Mouse (Mus musculus): ENCODE results near the gene Rgma. TPM values are rescaled to one million over a fixed set of nuclear protein-coding genes. Genes with fewer than 3 reads are reported as not detected.

Gene Rgma
- polyA plus RNA-seq, 1 experiment from 2014 or later = 62.9 TPM

- H3K27ac ChIP-seq (replicated peaks) = peak overlapping the region; percentile 87
- H3K4me1 ChIP-seq = peaks cover 77% of the 10 kb centered on the region
- no peaks in the 10 kb centered on the region for H3K9me3 ChIP-seq
- peak overlapping the region; percentile 97 for H3K9ac ChIP-seq (replicated peaks)
- WGBS = under 1% methylated on average over 39 of the region's 39 CpGs
- H3K4me3 ChIP-seq = peak overlapping the region; percentile 62
- ATAC-seq (ENCODE audit: low FRiP score, low read depth) = no peak
- H3K4me2 ChIP-seq (replicated peaks) = peak overlapping the region; percentile 86
- H3K36me3 ChIP-seq = peaks cover 22% of the 10 kb centered on the region
- no peaks in the 10 kb centered on the region; the same call in 1 of the 2 replicates for H3K27me3 ChIP-seq
Measured at GRCm38 (mm10) chr7:73391518-73392321, 16.4 kb downstream of the Rgma start.

DNA sequence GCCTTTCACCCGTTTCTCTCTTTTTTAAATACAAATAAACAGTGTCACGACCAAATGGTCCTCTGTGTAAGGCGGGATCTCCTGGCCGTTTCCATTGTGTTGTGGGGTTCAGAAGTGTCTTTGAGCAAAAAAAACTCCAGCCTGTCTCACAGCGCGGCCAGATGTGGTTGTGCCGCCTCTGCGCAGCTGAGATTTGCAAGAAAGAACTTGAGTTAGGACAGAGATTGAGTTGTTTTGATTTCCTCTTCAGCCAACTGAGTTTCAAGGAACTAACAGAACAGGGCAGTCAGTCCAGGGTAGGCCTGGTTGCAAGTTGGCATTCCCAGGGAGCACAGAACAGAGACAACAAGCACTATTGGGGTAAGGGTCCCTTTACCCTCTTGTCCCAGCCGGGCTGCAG is 17.1 kb downstream of the Rgma start:
- Histone ChIP-seq H3K4me3 (peak overlapping the region; percentile 62), H3K27me3 (no peaks in the 10 kb centered on the region; the same call in 1 of the 2 replicates), H3K9me3 (no peaks in the 10 kb centered on the region), H3K36me3 (peaks cover 23% of the 10 kb centered on the region), H3K9ac (replicated peaks) (peak overlapping the region; percentile 97), H3K27ac (replicated peaks) (peak overlapping the region; percentile 87), H3K4me2 (replicated peaks) (peak overlapping the region; percentile 86), H3K4me1 (peaks cover 77% of the 10 kb centered on the region)
- ATAC-seq (ENCODE audit: low FRiP score, low read depth) = no peak
- WGBS = under 1% methylated on average over 9 of the region's 9 CpGs

GRCm38 (mm10) chr7:73393307-73394012 is 18.2 kb downstream of the Rgma start:
- no peak for ATAC-seq (ENCODE audit: low FRiP score, low read depth)
- no peaks in the 10 kb centered on the region; the same call in 1 of the 2 replicates for H3K27me3 ChIP-seq
- 35% methylated on average over 9 of the region's 9 CpGs for WGBS
- peak overlapping the region; percentile 97 for H3K9ac ChIP-seq (replicated peaks)
- peak overlapping the region; percentile 62 for H3K4me3 ChIP-seq
- H3K9me3 ChIP-seq = no peaks in the 10 kb centered on the region
- H3K36me3 ChIP-seq = peaks cover 19% of the 10 kb centered on the region
- H3K27ac ChIP-seq (replicated peaks) = peak overlapping the region; percentile 87
- peaks cover 87% of the 10 kb centered on the region for H3K4me1 ChIP-seq
- peak overlapping the region; percentile 86 for H3K4me2 ChIP-seq (replicated peaks)

DNA sequence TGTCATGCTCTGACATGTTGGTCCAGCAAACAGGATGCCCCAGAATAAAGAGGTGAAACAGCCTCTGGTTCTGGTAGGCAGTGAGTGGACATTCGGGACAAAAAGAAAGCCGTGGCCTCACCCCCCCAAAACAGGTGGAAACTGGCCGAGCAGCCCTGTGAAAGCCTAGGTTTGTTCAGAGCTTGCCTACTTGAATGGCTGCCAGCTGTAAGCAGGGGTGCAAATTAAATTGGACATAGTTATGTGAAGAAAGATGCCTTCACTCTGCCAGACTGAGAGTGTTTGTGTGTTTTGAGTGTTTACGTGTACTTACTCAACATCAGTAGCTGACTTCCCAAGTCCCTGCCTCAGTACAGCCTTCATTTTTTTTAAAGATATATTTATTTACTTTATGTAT is 18.7 kb downstream of the Rgma start:
- peak overlapping the region; percentile 62 for H3K4me3 ChIP-seq
- peaks cover 88% of the 10 kb centered on the region for H3K4me1 ChIP-seq
- no peaks in the 10 kb centered on the region; the same call in 1 of the 2 replicates for H3K27me3 ChIP-seq
- H3K9me3 ChIP-seq = no peaks in the 10 kb centered on the region
- H3K9ac ChIP-seq (replicated peaks) = peak overlapping the region; percentile 97
- no peak for ATAC-seq (ENCODE audit: low FRiP score, low read depth)
- peak overlapping the region; percentile 86 for H3K4me2 ChIP-seq (replicated peaks)
- 46% methylated on average over 4 of the region's 4 CpGs for WGBS
- H3K27ac ChIP-seq (replicated peaks) = peak overlapping the region; percentile 87
- peaks cover 14% of the 10 kb centered on the region for H3K36me3 ChIP-seq

- Histone ChIP-seq H3K9me3 (no peaks in the 10 kb centered on the region), H3K36me3 (peaks cover 19% of the 10 kb centered on the region), H3K4me3 (peak overlapping the region; percentile 30), H3K4me2 (replicated peaks) (peak overlapping the region; percentile 86), H3K27ac (replicated peaks) (peak overlapping the region; percentile 91), H3K27me3 (no peaks in the 10 kb centered on the region), H3K4me1 (peaks cover 93% of the 10 kb centered on the region), H3K9ac (replicated peaks) (peak overlapping the region; percentile 55)
- ATAC-seq (ENCODE audit: low FRiP score, low read depth) = peak; percentile 39; the same call in 1 of the 2 replicates
- WGBS = 4% methylated on average over 11 of the region's 11 CpGs
Measured at GRCm38 (mm10) chr7:73398319-73398718, 23.0 kb downstream of the Rgma start.

DNA sequence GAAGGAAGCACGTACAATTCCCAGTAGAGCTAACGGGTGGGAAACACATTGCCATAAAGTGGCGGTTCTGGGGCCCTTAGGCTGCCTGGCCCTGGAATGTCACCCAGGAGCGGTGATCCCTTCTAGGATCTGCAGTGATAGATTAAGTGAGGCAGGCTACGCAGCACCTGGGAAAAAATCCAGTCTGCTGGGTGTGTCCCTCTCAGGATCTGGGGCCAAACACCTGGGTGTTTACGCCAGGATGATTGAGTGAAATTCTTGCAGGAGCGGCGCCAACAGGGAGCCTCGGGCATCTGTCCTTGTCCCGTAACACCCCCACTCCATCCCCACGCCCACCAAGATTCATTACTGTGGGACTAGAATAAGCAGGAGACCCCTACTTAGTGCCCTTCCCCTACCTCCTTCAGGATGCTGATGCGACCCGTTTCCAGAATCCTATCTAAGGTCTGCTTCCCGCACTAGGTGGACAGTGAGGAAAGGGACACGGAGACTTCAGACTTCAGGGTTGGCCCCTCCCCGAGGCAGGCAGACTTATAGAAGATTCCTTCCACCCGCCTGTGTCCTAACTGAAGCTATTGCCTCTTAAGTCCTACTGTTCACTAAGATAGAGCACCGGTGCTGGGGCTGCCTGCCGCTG is 23.6 kb downstream of the Rgma start:
- Histone ChIP-seq H3K9me3 (no peaks in the 10 kb centered on the region), H3K36me3 (peaks cover 20% of the 10 kb centered on the region), H3K4me2 (replicated peaks) (peak overlapping the region; percentile 86), H3K9ac (replicated peaks) (peak overlapping the region; percentile 55), H3K4me3 (peak overlapping the region; percentile 30), H3K27ac (replicated peaks) (peak overlapping the region; percentile 91), H3K4me1 (peaks cover 92% of the 10 kb centered on the region), H3K27me3 (no peaks in the 10 kb centered on the region)
- no peak for ATAC-seq (ENCODE audit: low FRiP score, low read depth)
- 4% methylated on average over 19 of the region's 19 CpGs for WGBS

DNA sequence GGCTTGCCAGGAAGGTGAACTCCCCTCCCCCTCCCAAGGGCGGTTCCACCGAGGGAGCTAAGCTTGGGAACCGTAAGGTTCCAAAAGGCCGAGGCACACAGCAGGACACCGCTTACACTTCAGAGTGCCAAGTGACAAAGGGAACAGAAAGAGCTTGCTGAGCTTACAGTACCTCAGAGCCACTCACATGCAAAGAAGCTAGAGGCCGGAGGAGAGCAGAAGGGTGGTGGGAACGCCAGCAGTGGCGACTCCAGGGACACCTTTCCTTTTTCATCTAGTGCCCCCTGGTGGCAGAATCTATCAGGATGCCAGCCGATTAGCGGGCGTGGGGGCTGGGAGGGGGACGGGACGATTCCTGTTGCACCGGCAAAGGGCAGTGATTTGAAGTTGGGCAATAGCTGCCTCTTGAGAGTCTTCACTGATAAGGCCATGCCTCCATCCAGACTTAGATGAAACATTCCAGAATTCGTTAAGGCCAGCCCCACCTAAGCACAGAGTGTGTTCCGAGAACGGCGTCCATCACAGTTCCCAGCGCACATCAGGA is 24.3 kb downstream of the Rgma start:
- Histone ChIP-seq H3K4me2 (replicated peaks) (peak overlapping the region; percentile 86), H3K4me1 (peaks cover 87% of the 10 kb centered on the region), H3K27me3 (no peaks in the 10 kb centered on the region), H3K9me3 (no peaks in the 10 kb centered on the region), H3K36me3 (peaks cover 23% of the 10 kb centered on the region), H3K27ac (replicated peaks) (peak overlapping the region; percentile 91), H3K9ac (replicated peaks) (peak overlapping the region; percentile 55), H3K4me3 (peak overlapping the region; percentile 30)
- 2% methylated on average over 19 of the region's 19 CpGs for WGBS
- ATAC-seq (ENCODE audit: low FRiP score, low read depth) = peak; percentile 72

GRCm38 (mm10) chr7:73400051-73400916 is 25.0 kb downstream of the Rgma start:
- peak overlapping the region; percentile 30 for H3K4me3 ChIP-seq
- H3K4me1 ChIP-seq = peaks cover 80% of the 10 kb centered on the region
- H3K9me3 ChIP-seq = no peaks in the 10 kb centered on the region
- ATAC-seq (ENCODE audit: low FRiP score, low read depth) = peak; percentile 83
- 7% methylated on average over 20 of the region's 20 CpGs for WGBS
- peak overlapping the region; percentile 91 for H3K27ac ChIP-seq (replicated peaks)
- no peaks in the 10 kb centered on the region for H3K27me3 ChIP-seq
- H3K36me3 ChIP-seq = peaks cover 25% of the 10 kb centered on the region
- peak overlapping the region; percentile 55 for H3K9ac ChIP-seq (replicated peaks)
- H3K4me2 ChIP-seq (replicated peaks) = peak overlapping the region; percentile 86

DNA sequence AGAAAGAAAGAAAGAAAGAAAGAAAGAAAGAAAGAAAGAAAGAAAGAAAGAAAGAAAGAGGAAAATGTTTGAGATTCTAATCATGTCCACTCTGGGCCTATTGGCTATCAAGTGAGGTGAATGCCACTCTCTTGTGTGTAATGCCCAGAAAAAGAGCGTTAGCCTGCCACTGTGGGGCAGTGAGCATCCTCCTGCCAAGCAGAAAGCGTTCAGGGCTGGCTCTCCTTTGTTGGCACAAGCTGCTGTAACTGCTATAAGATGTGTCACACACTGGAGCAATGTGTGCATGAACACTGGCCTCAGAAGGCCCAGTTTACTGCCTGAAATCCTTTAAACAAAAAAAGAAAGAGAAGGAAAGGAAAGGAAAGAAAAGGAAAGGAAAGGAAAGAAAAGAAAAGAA is 26.8 kb downstream of the Rgma start:
- H3K9ac ChIP-seq (replicated peaks) = no peak overlapping the region
- H3K4me2 ChIP-seq (replicated peaks) = no peak overlapping the region
- H3K27me3 ChIP-seq = no peaks in the 10 kb centered on the region
- no peak overlapping the region for H3K27ac ChIP-seq (replicated peaks)
- H3K4me1 ChIP-seq = peaks cover 62% of the 10 kb centered on the region
- H3K9me3 ChIP-seq = no peaks in the 10 kb centered on the region
- no peak for ATAC-seq (ENCODE audit: low FRiP score, low read depth)
- 37% methylated on average over 2 of the region's 2 CpGs for WGBS
- peaks cover 43% of the 10 kb centered on the region for H3K36me3 ChIP-seq
- H3K4me3 ChIP-seq = no peak overlapping the region

DNA sequence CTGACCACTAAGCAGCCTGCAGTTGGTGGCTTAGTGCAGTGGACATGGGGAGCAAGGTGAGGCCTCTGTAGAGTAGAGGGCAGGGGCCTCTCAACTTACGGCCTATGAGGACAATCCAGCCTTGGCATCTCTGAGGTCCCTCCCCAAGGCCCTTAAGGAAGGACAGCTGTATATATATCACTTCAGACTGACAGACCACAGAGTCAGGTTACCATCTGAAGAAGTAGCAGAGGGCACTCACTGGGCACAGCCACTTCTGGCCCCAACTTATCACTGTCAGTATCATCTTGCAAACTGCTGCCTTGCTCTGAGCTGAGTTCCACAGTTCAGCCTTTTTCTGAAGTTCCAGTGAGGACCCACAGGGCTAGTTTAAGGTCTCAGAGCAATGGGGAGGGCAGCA is 27.4 kb downstream of the Rgma start:
- Histone ChIP-seq H3K27me3 (no peaks in the 10 kb centered on the region), H3K4me1 (peaks cover 56% of the 10 kb centered on the region), H3K9me3 (no peaks in the 10 kb centered on the region), H3K9ac (replicated peaks) (no peak overlapping the region), H3K27ac (replicated peaks) (peak overlapping the region; percentile 66), H3K4me3 (no peak overlapping the region), H3K36me3 (peaks cover 44% of the 10 kb centered on the region), H3K4me2 (replicated peaks) (no peak overlapping the region)
- 59% methylated on average over 1 of the region's 1 CpGs for WGBS
- ATAC-seq (ENCODE audit: low FRiP score, low read depth) = no peak

GRCm38 (mm10) chr7:73403538-73403937 is 28.2 kb downstream of the Rgma start:
- peaks cover 47% of the 10 kb centered on the region for H3K4me1 ChIP-seq
- no peaks in the 10 kb centered on the region for H3K27me3 ChIP-seq
- 0 out of 2 replicates have a peak overlapping the region, but pooled peaks have one; percentile 66 for H3K27ac ChIP-seq (replicated peaks)
- no peaks in the 10 kb centered on the region for H3K9me3 ChIP-seq
- no peak overlapping the region for H3K9ac ChIP-seq (replicated peaks)
- H3K4me3 ChIP-seq = no peak overlapping the region
- 59% methylated on average over 3 of the region's 3 CpGs for WGBS
- H3K4me2 ChIP-seq (replicated peaks) = no peak overlapping the region
- ATAC-seq (ENCODE audit: low FRiP score, low read depth) = no peak
- H3K36me3 ChIP-seq = peaks cover 52% of the 10 kb centered on the region
